Comparison of ENCODE assay signal across 1 mouse cellular context in the genomic region with DNA sequence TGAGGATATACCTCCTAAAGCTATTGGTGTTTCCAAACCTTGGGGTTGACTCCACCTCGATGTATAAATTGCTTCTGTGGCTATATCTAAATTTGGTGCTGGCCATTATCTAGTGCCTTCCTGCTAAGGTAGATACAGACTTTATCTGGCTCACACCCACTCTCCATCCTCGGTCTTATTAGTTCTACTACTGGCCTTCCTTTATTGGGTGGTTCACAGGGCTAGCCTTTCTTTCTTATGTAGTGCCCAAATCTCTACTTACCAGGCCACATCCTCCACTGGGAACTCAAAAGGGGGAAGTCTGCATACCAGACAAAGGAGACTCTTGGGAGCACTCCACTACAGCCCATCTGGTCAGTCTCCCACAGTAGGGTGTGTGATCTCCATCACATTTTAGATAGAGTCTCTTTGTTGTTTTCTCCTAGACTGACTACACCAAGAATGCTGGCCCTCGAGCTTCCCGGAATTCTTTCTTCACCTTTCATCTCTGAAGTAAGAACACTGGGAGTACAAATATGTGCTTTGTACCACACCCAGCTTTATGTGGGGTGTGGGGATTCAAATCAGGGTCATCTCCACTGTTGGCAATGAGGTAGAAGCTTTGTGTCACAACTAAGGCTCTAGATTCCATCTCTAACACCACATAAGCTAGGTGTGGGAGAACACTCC.
A peak's percentile ranks its signal among the peaks of the same experiment; 100 is the strongest.
TF ChIP-seq lines count a peak whose summit lies in the region.

No protein-coding gene starts in this region.

TF ChIP-seq in MEL, 35 proteins besides CTCF, POLR2A, EP300 and RAD21 (continued from another document):
- TF ChIP-seq SIN3A (IDR thresholded peaks at IDR 0.05; ENCODE audit: low read length) (peak; percentile 18; the same call in 1 of the 2 replicates), TCF12 (IDR thresholded peaks at IDR 0.05; ENCODE audit: low read depth, low read length) (peak; percentile 61), KAT2A (conservative IDR thresholded peaks at IDR 0.05; ENCODE audit: low read depth, low read length) (no peak), CHD2 (IDR thresholded peaks at IDR 0.05; ENCODE audit: low read length) (no peak), TAL1 (IDR thresholded peaks at IDR 0.05; ENCODE audit: low read length) (peak; percentile 37; the same call in 1 of the 2 replicates), MAFK (IDR thresholded peaks at IDR 0.05; ENCODE audit: borderline replicate concordance, low read depth, low read length) (peak; percentile 33; the same call in 1 of the 2 replicates), ETS1 (IDR thresholded peaks at IDR 0.05; ENCODE audit: low read depth, low read length) (0 out of 2 replicates have a peak, but pooled peaks have one; percentile 32)
